Mouse (Mus musculus): ENCODE results near the gene Grhl1. TPM values are rescaled to one million over a fixed set of nuclear protein-coding genes. Genes with fewer than 3 reads are reported as not detected.

Gene Grhl1
- total RNA-seq, 2 experiments from 2014 or later, result 0.89 to 1.7 TPM

- DNase-seq (ENCODE audit: low spot score in 2 of 2), result peak; percentile 46 to 53
Measured at GRCm38 (mm10) chr12:24642370-24642802, 70.3 kb downstream of the Grhl1 start.

GRCm38 (mm10) chr12:24644125-24644571, 72.1 kb downstream of the Grhl1 start:
- no peak for DNase-seq (ENCODE audit: low spot score in 2 of 2)

GRCm38 (mm10) chr12:24645901-24646300, 73.8 kb downstream of the Grhl1 start:
- DNase-seq (ENCODE audit: low spot score in 2 of 2), result no peak

- DNase-seq (ENCODE audit: low spot score in 2 of 2), result no peak
Measured at GRCm38 (mm10) chr12:24648094-24648493, 76.0 kb downstream of the Grhl1 start.

- no peak for DNase-seq (ENCODE audit: low spot score in 2 of 2)
Measured at GRCm38 (mm10) chr12:24650415-24651062, 78.5 kb downstream of the Grhl1 start.

- peak; percentile 99 for DNase-seq (ENCODE audit: low spot score in 2 of 2)
Measured at GRCm38 (mm10) chr12:24651063-24651557, 79.0 kb downstream of the Grhl1 start, which contains the start of gene Klf11. Gene Klf11, plus strand, starts transcription at chr12:24651274.

GRCm38 (mm10) chr12:24651642-24652342, 79.7 kb downstream of the Grhl1 start:
- DNase-seq (ENCODE audit: low spot score in 2 of 2), result peak; percentile 98

GRCm38 (mm10) chr12:24654065-24654862, 82.2 kb downstream of the Grhl1 start:
- DNase-seq (ENCODE audit: low spot score in 2 of 2), result no peak

- DNase-seq (ENCODE audit: low spot score in 2 of 2), result no peak
Measured at GRCm38 (mm10) chr12:24656436-24656835, 84.4 kb downstream of the Grhl1 start.

GRCm38 (mm10) chr12:24658998-24659397, 86.9 kb downstream of the Grhl1 start:
- DNase-seq (ENCODE audit: low spot score in 2 of 2), result no peak

- DNase-seq (ENCODE audit: low spot score in 2 of 2), result no peak
Measured at GRCm38 (mm10) chr12:24659923-24660322, 87.8 kb downstream of the Grhl1 start.

GRCm38 (mm10) chr12:24661100-24661499, 89.0 kb downstream of the Grhl1 start:
- no peak for DNase-seq (ENCODE audit: low spot score in 2 of 2)

- DNase-seq (ENCODE audit: low spot score in 2 of 2), result no peak
Measured at GRCm38 (mm10) chr12:24662131-24662530, 90.0 kb downstream of the Grhl1 start.

Other genes with a start within 250 kb of the Grhl1 start
- gene Taf1b, start 73.9 kb upstream of the Grhl1 start, total RNA-seq (2021), result 1 to 10 TPM; 8.6 to 9.8 TPM
- 10 to 100 TPM; 10.7 to 15.5 TPM for gene Klf11, start 79.0 kb downstream of the Grhl1 start, total RNA-seq (2021)
- 1 to 10 TPM; 3.9 to 6.2 TPM for gene Cys1, start 109.5 kb downstream of the Grhl1 start, total RNA-seq (2021)
- gene Rrm2, start 136.0 kb downstream of the Grhl1 start, total RNA-seq (2021), result 1 to 10 TPM; 4.6 to 5.1 TPM